Mouse (Mus musculus) cerebellum, adult 2 months (tissue): ENCODE data around the gene Rpl18a.

Experiments used
- CTCF ChIP-seq: fragments of 200-500 bp; IDR thresholded peaks from 2 replicates; pipeline ENCODE4 v1.5.1; 2011; ENCODE audit warnings: low read depth, mild to moderate bottlenecking, control low read depth, low read length, moderate library complexity, borderline replicate concordance; ENCODE audit not compliant: insufficient read depth
- POLR2A ChIP-seq: fragments of 200-500 bp; IDR thresholded peaks from 2 replicates; pipeline ENCODE4 v1.6.1; 2011; ENCODE audit warnings: low read length, control low read depth, borderline replicate concordance; ENCODE audit not compliant: insufficient read depth

DNA sequence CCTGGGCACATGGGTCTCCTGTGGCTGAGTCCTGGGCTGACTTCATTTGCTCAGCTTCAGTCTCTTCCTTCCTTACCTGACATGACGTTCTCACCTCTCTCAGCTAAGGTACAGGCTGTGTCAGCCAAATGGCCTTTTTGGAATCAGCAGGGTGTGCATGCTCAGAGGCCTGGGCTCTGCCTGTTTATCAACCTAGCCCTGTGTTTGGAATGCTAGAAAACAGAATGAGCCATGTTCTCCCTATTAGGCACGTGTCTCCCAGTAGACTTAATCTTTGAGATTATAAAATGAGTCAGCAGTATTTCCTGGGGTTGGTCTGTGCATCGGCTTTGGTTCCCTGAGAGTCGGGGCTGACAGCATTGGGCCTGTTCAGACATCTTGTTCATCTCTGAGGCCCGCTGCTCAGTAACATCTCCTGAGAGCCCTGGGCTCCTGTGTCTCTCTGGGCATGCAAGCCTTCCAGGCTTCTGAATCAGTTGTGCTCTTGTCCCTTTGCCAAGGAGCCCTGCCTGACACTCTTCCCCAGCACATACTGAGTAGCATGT is 31.6 kb upstream of the Rpl18a start:
- TF ChIP-seq CTCF = no peak
- TF ChIP-seq POLR2A = no peak
